Mouse (Mus musculus): ENCODE measurements at regions not wholly inside any gene's neighbourhood (a gene's known extent, or its start where the extent isn't known, plus 50 kb on each side); places are given as distances from the start of the nearest gene placed in this dataset.
A peak's percentile ranks its signal among the peaks of the same experiment; 100 is the strongest.

DNA sequence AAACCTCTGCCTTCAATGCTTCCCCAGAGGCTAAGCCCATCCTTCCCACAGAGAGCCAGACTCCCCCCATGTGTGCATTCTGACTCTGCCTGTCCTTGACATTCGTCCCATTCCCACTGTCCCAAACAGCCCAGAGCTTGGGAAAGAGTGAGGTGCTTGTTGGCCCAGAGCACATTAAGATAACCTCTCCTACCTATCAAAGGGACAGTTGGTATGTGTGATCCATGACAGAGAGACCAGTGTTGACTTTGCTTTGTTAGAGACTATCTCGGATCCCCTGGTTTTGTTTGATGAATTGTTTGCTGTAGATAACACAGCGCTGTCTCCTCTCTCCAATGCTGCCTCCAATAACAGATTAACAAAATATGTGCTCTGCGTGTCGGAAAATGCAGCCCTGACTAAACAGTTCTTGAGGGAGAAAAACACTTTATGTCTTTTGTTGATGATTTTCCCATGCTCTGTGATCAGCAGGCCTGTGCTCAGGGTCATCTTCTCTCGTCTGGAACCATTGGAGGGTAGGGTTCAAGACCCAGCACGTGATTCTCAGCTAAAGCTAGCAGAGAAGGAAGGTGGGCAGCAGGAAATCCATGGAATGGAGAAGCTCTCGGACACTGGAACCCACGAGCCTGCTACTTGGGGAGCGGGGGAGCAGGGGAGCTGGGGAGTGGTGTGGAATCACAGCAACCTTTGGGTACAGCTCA, 217.2 kb upstream of the Clint1 start:
- no peaks in the 10 kb centered on the region for H3K36me3 ChIP-seq (replicated peaks)

DNA sequence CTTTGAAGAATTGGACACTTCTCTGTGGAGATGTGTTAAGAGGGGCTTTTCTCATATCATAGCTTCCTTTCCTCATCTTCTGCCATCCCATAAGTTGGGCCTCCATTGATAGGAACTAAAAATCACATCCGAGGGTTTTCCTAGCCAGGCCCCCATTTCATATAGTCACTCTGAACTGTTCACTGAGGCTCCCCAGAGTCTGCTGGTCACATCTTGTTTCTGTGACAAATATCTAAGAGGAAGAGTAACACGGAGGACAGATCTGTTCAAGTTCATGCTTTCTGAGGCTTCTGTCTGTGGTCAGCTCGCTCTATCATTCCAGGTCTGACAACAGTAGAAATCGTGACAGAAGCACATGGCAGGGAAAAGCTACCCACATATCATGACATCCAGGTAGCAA, 216.0 kb upstream of the Clint1 start:
- no peaks in the 10 kb centered on the region for H3K9me3 ChIP-seq (replicated peaks)
- ATAC-seq (ENCODE audit: insufficient read depth) = no peak
- H3K4me1 ChIP-seq (replicated peaks) = no peaks in the 10 kb centered on the region
- no peak overlapping the region for H3K4me3 ChIP-seq (replicated peaks)
- no peak overlapping the region for H3K4me2 ChIP-seq
- no peak overlapping the region for H3K9ac ChIP-seq
- H3K27me3 ChIP-seq = no peaks in the 10 kb centered on the region
- H3K27ac ChIP-seq (replicated peaks) = no peak overlapping the region
- 53% methylated on average over 4 of the region's 4 CpGs for WGBS (ENCODE audit: insufficient replicate concordance)
- H3K36me3 ChIP-seq (replicated peaks) = no peaks in the 10 kb centered on the region

More for the DNA sequence above, 217.2 kb upstream of the Clint1 start:
- ATAC-seq (ENCODE audit: insufficient read depth) = peak; percentile 84
- H3K9ac ChIP-seq = no peak overlapping the region
- H3K9me3 ChIP-seq (replicated peaks) = no peaks in the 10 kb centered on the region
- no peak overlapping the region for H3K4me2 ChIP-seq
- no peaks in the 10 kb centered on the region for H3K27me3 ChIP-seq
- H3K4me1 ChIP-seq (replicated peaks) = no peaks in the 10 kb centered on the region
- 54% methylated on average over 10 of the region's 10 CpGs for WGBS (ENCODE audit: insufficient replicate concordance)
- no peak overlapping the region for H3K4me3 ChIP-seq (replicated peaks)
- H3K27ac ChIP-seq (replicated peaks) = no peak overlapping the region

DNA sequence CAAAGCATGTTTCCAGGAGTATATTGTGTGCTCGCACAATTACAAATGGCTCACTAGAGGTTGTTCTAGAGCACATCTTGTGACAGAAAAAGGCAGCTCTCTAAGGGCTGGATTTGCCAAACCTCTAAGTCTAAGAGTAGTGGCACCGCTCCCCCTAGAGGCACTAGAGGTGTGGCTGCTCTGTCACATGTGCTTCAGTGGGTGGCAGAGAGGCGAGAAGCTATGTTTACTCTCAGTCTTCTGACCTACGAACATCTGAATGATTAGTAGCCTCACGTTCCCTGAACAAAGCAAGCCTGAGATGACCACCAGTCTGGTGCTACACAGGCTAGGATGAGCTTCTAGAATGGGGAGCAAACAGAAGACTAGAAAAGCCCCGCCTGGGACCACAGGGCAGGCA, 212.6 kb upstream of the Clint1 start:
- H3K9me3 ChIP-seq (replicated peaks) = no peaks in the 10 kb centered on the region
- no peak overlapping the region for H3K27ac ChIP-seq (replicated peaks)
- ATAC-seq (ENCODE audit: insufficient read depth) = no peak
- no peak overlapping the region for H3K9ac ChIP-seq
- no peaks in the 10 kb centered on the region for H3K27me3 ChIP-seq
- no peaks in the 10 kb centered on the region for H3K4me1 ChIP-seq (replicated peaks)
- H3K4me3 ChIP-seq (replicated peaks) = no peak overlapping the region
- H3K4me2 ChIP-seq = no peak overlapping the region
- 51% methylated on average over 6 of the region's 6 CpGs for WGBS (ENCODE audit: insufficient replicate concordance)
- no peaks in the 10 kb centered on the region for H3K36me3 ChIP-seq (replicated peaks)

DNA sequence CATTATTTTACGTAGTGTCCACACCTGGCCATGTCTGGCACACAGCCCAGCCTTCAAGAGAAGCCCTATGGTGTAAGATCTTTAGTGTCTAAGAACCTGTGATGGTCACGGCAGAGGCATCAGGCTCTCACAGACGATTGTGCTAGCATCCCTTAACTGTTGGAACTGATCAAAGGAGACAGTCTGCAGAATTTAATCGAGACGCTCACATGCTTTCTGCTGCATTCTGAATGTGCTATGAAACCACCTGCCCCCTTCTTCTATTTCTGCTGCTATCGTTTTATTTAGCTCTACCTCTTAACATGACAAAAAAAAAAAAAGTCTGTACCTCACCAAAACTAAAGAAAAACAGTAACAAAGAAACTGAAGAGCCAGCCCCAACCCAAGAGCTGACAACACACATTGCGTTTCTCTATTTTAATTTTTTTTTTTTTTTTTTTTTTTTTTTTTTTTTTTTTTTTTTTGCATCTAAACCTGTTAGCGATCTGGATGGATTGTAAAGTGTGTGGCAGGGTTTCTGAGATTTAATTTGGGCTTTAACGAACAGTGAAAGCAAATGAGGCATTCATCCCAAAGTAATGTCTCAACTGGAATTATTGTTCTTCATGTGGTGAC, 209.6 kb upstream of the Clint1 start:
- Histone ChIP-seq H3K4me3 (replicated peaks) (no peak overlapping the region), H3K9ac (no peak overlapping the region), H3K4me2 (no peak overlapping the region), H3K36me3 (replicated peaks) (no peaks in the 10 kb centered on the region), H3K27me3 (no peaks in the 10 kb centered on the region), H3K9me3 (replicated peaks) (no peaks in the 10 kb centered on the region), H3K4me1 (replicated peaks) (no peaks in the 10 kb centered on the region), H3K27ac (replicated peaks) (no peak overlapping the region)
- no peak for ATAC-seq (ENCODE audit: insufficient read depth)
- 69% methylated on average over 9 of the region's 9 CpGs for WGBS (ENCODE audit: insufficient replicate concordance)

DNA sequence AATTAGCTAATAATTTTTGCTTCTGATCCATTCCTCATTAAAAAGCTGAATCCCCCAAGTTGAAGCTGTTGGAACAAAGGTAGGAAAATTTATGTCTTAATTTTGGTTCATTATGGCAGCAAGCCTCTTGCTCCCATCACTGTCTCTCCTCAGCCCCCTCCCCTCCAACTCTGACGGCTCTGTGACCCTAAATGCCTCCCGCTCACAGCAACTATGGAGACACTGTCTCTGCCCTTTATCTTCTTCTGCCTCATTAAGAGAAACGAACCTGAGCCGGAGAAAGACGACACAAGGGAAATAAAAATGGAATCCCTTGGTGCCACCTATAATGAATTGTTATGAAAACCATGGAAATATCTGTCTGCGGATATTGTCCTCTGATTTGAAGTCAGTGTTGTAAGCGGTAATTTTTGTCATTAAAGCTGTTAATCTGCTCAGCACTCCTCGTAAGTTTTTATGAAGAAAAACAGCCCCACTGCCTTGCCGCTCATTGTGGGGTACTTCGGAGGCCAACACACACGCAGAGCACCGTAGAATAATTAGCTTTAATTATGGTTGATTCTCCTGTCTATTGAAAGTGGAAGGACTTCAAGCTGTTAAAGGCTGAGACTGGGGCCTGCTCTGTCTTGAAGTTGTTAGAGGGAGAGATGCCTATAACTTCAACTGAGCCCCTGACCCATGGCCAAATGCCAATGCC, 208.1 kb upstream of the Clint1 start:
- no peak overlapping the region for H3K4me2 ChIP-seq
- WGBS (ENCODE audit: insufficient replicate concordance) = 65% methylated on average over 12 of the region's 12 CpGs
- no peak overlapping the region for H3K27ac ChIP-seq (replicated peaks)
- H3K9me3 ChIP-seq (replicated peaks) = no peaks in the 10 kb centered on the region
- H3K36me3 ChIP-seq (replicated peaks) = no peaks in the 10 kb centered on the region
- no peak overlapping the region for H3K4me3 ChIP-seq (replicated peaks)
- no peaks in the 10 kb centered on the region for H3K27me3 ChIP-seq
- H3K9ac ChIP-seq = no peak overlapping the region
- ATAC-seq (ENCODE audit: insufficient read depth) = no peak
- no peaks in the 10 kb centered on the region for H3K4me1 ChIP-seq (replicated peaks)

DNA sequence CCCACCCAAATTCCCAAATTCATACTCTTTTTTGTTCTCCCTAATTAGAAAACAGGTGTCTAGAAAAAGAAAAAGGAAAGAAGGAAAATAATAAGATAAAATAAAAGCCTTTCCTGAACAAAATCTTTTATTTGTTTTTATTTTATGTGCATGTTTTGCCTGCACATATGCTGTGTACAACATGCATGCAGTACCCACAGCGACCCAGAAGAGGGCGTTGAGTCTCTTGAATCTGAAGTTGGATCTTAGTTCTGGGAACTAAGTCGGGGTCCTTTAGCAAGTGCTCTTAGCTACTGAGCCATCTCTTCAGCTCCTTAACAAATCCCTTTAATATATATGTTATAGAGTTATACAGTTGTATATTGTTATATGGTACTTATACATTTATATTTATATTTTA, 206.0 kb upstream of the Clint1 start:
- Histone ChIP-seq H3K9me3 (replicated peaks) (no peaks in the 10 kb centered on the region), H3K9ac (no peak overlapping the region), H3K27ac (replicated peaks) (no peak overlapping the region), H3K36me3 (replicated peaks) (no peaks in the 10 kb centered on the region), H3K4me3 (replicated peaks) (no peak overlapping the region), H3K4me2 (no peak overlapping the region), H3K27me3 (no peaks in the 10 kb centered on the region), H3K4me1 (replicated peaks) (no peaks in the 10 kb centered on the region)
- 48% methylated on average over 3 of the region's 3 CpGs for WGBS (ENCODE audit: insufficient replicate concordance)
- ATAC-seq (ENCODE audit: insufficient read depth) = no peak

DNA sequence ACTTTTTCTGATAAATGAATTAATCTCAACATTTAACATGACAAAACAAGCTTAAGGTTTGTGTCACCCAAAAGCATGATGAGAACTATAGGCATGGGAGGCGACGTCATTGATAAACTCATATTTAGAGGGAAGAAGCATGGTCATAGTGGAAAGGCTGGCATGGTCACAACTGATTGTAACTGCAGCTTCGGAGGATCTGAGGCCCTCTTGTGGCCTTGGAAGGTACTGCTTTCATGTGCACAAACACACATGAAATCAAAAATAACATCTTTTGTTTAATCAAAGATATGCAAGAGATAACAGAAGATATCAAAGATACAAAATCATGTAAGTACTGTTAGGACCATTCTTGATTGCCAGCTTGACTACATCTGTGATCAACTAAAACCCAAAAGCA, 204.0 kb upstream of the Clint1 start:
- Histone ChIP-seq H3K4me1 (replicated peaks) (no peaks in the 10 kb centered on the region), H3K4me2 (no peak overlapping the region), H3K9me3 (replicated peaks) (no peaks in the 10 kb centered on the region), H3K9ac (no peak overlapping the region), H3K36me3 (replicated peaks) (no peaks in the 10 kb centered on the region), H3K27me3 (no peaks in the 10 kb centered on the region), H3K4me3 (replicated peaks) (no peak overlapping the region), H3K27ac (replicated peaks) (no peak overlapping the region)
- ATAC-seq (ENCODE audit: insufficient read depth) = no peak
- WGBS (ENCODE audit: insufficient replicate concordance) = 48% methylated on average over 3 of the region's 3 CpGs

DNA sequence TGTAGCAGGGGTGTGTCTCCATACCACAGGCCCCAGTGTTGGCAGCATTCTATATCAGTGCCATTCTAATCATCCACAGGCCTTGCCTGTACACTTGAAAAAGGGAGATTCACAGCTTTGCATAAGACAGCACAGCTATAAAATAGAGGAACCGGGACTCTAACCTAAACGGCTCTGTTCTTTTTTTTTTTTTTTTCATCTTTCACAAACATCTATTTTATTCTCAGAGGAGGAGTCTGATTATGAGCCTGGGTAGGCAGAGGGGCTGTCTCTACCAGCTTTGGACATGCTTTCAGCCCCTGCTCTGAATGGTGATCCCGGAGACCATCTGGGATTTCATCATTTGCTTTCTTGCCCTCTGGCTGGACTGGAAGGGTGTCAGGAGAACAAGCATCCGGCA, 195.6 kb upstream of the Clint1 start:
- no peak overlapping the region for H3K4me2 ChIP-seq
- no peaks in the 10 kb centered on the region for H3K4me1 ChIP-seq (replicated peaks)
- no peaks in the 10 kb centered on the region for H3K36me3 ChIP-seq (replicated peaks)
- H3K4me3 ChIP-seq (replicated peaks) = no peak overlapping the region
- no peak for ATAC-seq (ENCODE audit: insufficient read depth)
- H3K9me3 ChIP-seq (replicated peaks) = no peaks in the 10 kb centered on the region
- WGBS (ENCODE audit: insufficient replicate concordance) = 72% methylated on average over 4 of the region's 4 CpGs
- H3K27me3 ChIP-seq = no peaks in the 10 kb centered on the region
- no peak overlapping the region for H3K27ac ChIP-seq (replicated peaks)
- no peak overlapping the region for H3K9ac ChIP-seq

DNA sequence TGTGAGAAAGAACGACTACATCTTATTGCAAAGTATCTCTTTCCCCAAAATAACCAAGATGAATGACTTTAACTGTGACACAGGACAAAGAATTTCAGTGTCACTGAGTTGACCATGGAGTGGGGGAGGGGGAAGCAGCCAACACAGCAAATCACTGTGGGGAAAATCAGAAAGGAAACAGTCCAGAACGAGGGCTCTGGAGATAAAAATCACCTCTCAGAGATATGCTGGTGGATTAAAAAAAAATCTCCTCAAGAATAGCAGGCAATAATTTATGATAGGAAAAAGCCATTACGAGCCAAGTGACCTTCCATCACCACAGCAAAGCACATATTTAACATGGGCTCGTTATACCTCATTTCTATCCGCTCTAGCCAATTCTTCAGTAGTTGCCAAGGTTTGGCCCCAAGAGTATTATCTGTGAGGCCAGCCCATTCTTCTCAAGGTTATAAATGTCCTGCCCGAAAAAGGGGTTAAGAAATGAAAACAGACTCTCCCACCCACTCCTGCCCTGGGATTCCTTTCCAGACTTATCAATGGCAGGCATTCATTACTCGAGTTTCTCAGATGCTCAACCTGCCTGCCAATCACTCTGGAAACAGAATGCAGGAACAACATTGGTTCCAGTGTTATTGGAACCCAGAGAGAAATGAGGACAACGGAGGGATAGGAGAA, 181.6 kb upstream of the Clint1 start:
- H3K36me3 ChIP-seq (replicated peaks) = no peaks in the 10 kb centered on the region
- H3K4me1 ChIP-seq (replicated peaks) = no peaks in the 10 kb centered on the region
- 50% methylated on average over 8 of the region's 8 CpGs for WGBS (ENCODE audit: insufficient replicate concordance)
- no peaks in the 10 kb centered on the region for H3K27me3 ChIP-seq
- no peaks in the 10 kb centered on the region for H3K9me3 ChIP-seq (replicated peaks)
- H3K4me2 ChIP-seq = no peak overlapping the region
- H3K4me3 ChIP-seq (replicated peaks) = no peak overlapping the region
- no peak for ATAC-seq (ENCODE audit: insufficient read depth)
- no peak overlapping the region for H3K9ac ChIP-seq
- H3K27ac ChIP-seq (replicated peaks) = no peak overlapping the region

DNA sequence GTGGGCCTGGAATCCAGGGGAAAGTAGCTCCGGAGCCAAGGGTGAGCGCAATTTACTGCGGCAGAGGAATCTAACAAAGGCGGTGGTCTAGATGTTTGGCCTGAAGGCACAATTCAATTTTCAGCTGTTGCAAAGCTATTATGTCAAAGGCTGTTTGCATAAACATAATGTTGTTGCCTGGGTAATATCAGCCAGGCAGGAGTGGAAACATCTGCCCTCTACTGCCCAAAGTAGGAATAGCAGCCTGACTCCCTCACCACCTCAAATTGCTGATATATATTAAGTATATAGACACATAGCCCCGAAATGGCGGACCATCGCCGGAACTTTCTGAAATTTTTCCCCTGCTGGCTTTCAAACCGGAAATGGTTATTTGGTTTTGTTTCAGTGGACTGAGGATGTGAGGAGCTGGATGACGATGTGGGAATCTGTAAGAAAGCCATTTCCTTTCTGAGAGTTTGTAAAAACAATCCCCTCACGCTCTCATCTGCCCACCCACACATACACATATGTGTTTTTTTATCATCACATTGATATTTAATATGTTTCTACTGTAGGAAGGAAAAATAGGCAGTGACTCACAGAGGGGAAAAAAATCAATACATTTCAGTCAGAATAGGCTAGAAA, 173.1 kb upstream of the Clint1 start:
- Histone ChIP-seq H3K4me3 (replicated peaks) (no peak overlapping the region), H3K4me1 (replicated peaks) (no peaks in the 10 kb centered on the region), H3K27me3 (no peaks in the 10 kb centered on the region), H3K36me3 (replicated peaks) (no peaks in the 10 kb centered on the region), H3K27ac (replicated peaks) (no peak overlapping the region), H3K4me2 (no peak overlapping the region), H3K9ac (no peak overlapping the region), H3K9me3 (replicated peaks) (no peaks in the 10 kb centered on the region)
- no peak for ATAC-seq (ENCODE audit: insufficient read depth)
- 45% methylated on average over 11 of the region's 11 CpGs for WGBS (ENCODE audit: insufficient replicate concordance)

DNA sequence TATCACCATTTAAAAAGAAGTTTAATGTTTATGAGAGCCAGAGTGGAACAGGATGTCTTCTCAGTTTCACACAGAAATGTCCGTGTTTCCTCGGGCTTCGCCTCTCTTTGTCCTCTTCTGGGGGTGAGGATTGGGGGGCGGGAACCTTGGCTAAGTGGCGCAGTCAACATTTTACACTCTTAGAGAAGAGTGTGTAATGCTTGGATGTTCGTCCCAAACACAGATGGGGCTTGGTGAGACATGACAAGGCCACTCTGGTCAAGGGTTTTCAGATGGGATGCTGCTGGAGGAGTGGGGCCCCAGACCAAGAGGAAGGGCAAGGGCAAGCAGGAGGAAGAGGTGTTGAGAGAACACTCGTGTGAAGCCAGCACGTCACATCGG, 172.6 kb upstream of the Clint1 start:
- H3K9ac ChIP-seq = no peak overlapping the region
- no peaks in the 10 kb centered on the region for H3K27me3 ChIP-seq
- no peak for ATAC-seq (ENCODE audit: insufficient read depth)
- no peak overlapping the region for H3K4me2 ChIP-seq
- H3K9me3 ChIP-seq (replicated peaks) = no peaks in the 10 kb centered on the region
- no peak overlapping the region for H3K27ac ChIP-seq (replicated peaks)
- H3K36me3 ChIP-seq (replicated peaks) = no peaks in the 10 kb centered on the region
- WGBS (ENCODE audit: insufficient replicate concordance) = 63% methylated on average over 9 of the region's 9 CpGs
- no peak overlapping the region for H3K4me3 ChIP-seq (replicated peaks)
- H3K4me1 ChIP-seq (replicated peaks) = no peaks in the 10 kb centered on the region

Data from liver, embryonic 15.5 days (tissue).